Comparison of ENCODE assay signal across 8 mouse cellular contexts in the genomic region with DNA sequence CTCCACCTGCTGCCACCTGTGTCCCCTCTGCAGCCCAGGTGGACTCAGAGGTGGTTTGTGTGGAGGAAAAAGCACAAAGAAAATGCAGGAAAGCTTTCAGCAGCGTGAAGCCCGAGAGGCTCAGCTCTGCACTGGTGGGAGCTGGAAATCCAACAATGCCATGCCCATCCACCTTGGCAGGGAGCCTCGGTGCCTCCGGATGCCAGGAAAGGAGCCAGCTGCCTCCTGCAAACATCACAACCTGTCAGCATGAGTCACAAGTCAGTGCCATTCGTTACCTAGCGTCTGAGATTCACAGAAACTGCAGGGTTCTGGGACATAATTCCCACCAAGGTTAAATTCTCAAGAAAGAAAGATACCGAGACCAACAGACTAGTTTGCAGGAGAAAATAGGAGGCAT.
DNase-seq lines count a peak whose midpoint lies in the region; ATAC-seq and TF ChIP-seq lines count a peak whose summit lies in the region.
"Had no signal": no experiment of that assay in that cellular context is flagged by ENCODE, and none has a peak within 500 bp of the region (broad histone marks: within the 10 kb centered on the region; RNA-seq: fewer than 3 reads in every experiment).

No protein-coding gene starts in this region.

- 0 out of 2 replicates have a peak overlapping the region, but pooled peaks have one; percentile 61 for H3K27ac ChIP-seq in kidney, embryonic 15.5 days
- H3K27ac ChIP-seq: macrophage had no signal

- WGBS in kidney, embryonic 15.5 days: 78% methylated on average over 7 of the region's 7 CpGs

- DNase-seq in kidney, adult 11 months: no peak
- DNase-seq in brain, embryonic 14.5 days (ENCODE audit: low read depth): peak; percentile 79
- DNase-seq in kidney, postnatal 36 days: peak; percentile 29 to 50
- DNase-seq in ovary, postnatal 36 days (ENCODE audit: low spot score): peak; percentile 42
- no peak for DNase-seq in c-Kit-positive CD71-positive TER-119-positive erythroid progenitor cells, embryonic 14.5 days (ENCODE audit: low spot score)

- TF ChIP-seq CTCF in brain, embryonic 14.5 days (IDR thresholded peaks at IDR 0.05; ENCODE audit: borderline replicate concordance, extremely low read depth, insufficient read depth, insufficient read length): no peak

- peaks cover 53% of the 10 kb centered on the region for H3K4me1 ChIP-seq in kidney, embryonic 15.5 days

- no peak for TF ChIP-seq POLR2A in brain, embryonic 14.5 days (IDR thresholded peaks at IDR 0.05; ENCODE audit: borderline replicate concordance, extremely low read depth, insufficient read depth, insufficient read length, poor library complexity, severe bottlenecking)

- H3K36me3 ChIP-seq in kidney, embryonic 15.5 days: 0 out of 2 replicates have a peak, but pooled peaks cover 4% of the 10 kb centered on the region

- H3K4me2 ChIP-seq in kidney, embryonic 15.5 days: no peak overlapping the region

- no peak for ATAC-seq in kidney, embryonic 15.5 days (replicated peaks; ENCODE audit: low FRiP score)
- ATAC-seq in activated CD4-positive, CD25-positive, alpha-beta regulatory T cell, adult 4 months: no peak

- no peak overlapping the region for H3K9ac ChIP-seq in kidney, embryonic 15.5 days

- H3K27me3 ChIP-seq in kidney, embryonic 15.5 days: no peaks in the 10 kb centered on the region

- H3K4me3 ChIP-seq in kidney, embryonic 15.5 days (replicated peaks): no peak overlapping the region

- no peaks in the 10 kb centered on the region for H3K9me3 ChIP-seq in kidney, embryonic 15.5 days (replicated peaks)

Comparison
In these comparisons a context has a peak if more than half of its experiments do, and no peak if none do; other contexts are left out.
1. DNase-seq: peak in brain, embryonic 14.5 days (single experiment), kidney, postnatal 36 days (2 of 2) and ovary, postnatal 36 days (single experiment); none in kidney, adult 11 months (single experiment) and c-Kit-positive CD71-positive TER-119-positive erythroid progenitor cells, embryonic 14.5 days (single experiment).